Mouse (Mus musculus): ENCODE measurements at regions not wholly inside any gene's neighbourhood (a gene's known extent, or its start where the extent isn't known, plus 50 kb on each side); places are given as distances from the start of the nearest gene placed in this dataset.

GRCm38 (mm10) chr3:39065457-39065856, 178.7 kb downstream of the Fat4 start:
- TF ChIP-seq CTCF (IDR thresholded peaks at IDR 0.05; ENCODE audit: low read depth) (no peak), EP300 (optimal IDR thresholded peaks at IDR 0.05) (no peak)

All from stomach, postnatal 0 days (tissue).